Mouse (Mus musculus) macrophage (primary cell): ENCODE results near the gene Rab4a. TPM values are rescaled to one million over a fixed set of nuclear protein-coding genes. Genes with fewer than 3 reads are reported as not detected.

Experiments used
- H3K27ac ChIP-seq: fragments of 350-480 bp; formaldehyde crosslinking; 2 replicates; pipeline ENCODE4 v1.9.0; 2021
- H3K36me3 ChIP-seq: fragments of 350-480 bp; formaldehyde crosslinking; 2 replicates; pipeline ENCODE4 v1.9.0; 2021; ENCODE audit errors: inconsistent target
- H3K4me3 ChIP-seq: fragments of 350-480 bp; formaldehyde crosslinking; 2 replicates; pipeline ENCODE4 v1.9.0; 2021; ENCODE audit errors: inconsistent target
- H3K79me2 ChIP-seq: fragments of 350-480 bp; formaldehyde crosslinking; 2 replicates; pipeline ENCODE4 v1.9.0; 2021; ENCODE audit errors: inconsistent target
- WGBS: methylation state at CpG from one replicate; pipeline ENCODE4 v1.1.7; 2026; ENCODE audit warnings: inconsistent platforms; ENCODE audit not compliant: missing documents; 5-methylcytosine and 5-hydroxymethylcytosine counted together
- polyA plus RNA-seq: library from polyadenylated mRNA; stranded (reverse); fragments of 250-400 nt; gene quantifications from 3 replicates; pipeline ENCODE4 v1.2.4, GENCODE M21; 2018; ENCODE audit warnings: inconsistent platforms

Rab4a gene
- polyA plus RNA-seq, 1 experiment from 2014 or later: 5.6 TPM

- no peaks in the 10 kb centered on the region for H3K79me2 ChIP-seq
- 76% methylated on average over 16 of the region's 16 CpGs for WGBS
- H3K27ac ChIP-seq: no peak overlapping the region
- no peak overlapping the region for H3K4me3 ChIP-seq
- H3K36me3 ChIP-seq: no peaks in the 10 kb centered on the region
Observed at GRCm38 (mm10) chr8:123813173-123813891, 7.5 kb downstream of the Rab4a start.

DNA sequence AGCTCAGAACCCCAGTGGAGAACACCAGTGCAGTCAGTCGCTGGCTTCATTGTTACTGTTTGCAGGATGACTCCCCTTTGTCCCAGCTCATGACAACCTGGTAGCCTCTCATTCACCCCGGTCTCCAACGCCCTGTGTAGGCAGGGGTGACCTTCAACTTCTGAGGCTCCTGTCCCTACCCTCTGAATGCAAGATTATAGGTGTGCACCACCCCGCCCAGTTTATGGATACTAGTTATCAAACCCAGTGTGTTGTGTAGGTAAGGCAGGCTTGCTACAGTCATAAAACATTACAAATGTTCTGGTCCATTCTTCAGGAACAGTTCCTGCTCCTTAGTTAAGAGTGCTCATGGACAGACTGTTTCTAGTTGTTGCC is 8.1 kb downstream of the Rab4a start:
- no peak overlapping the region for H3K4me3 ChIP-seq
- 89% methylated on average over 4 of the region's 4 CpGs for WGBS
- H3K27ac ChIP-seq: no peak overlapping the region
- no peaks in the 10 kb centered on the region for H3K36me3 ChIP-seq
- no peaks in the 10 kb centered on the region for H3K79me2 ChIP-seq

DNA sequence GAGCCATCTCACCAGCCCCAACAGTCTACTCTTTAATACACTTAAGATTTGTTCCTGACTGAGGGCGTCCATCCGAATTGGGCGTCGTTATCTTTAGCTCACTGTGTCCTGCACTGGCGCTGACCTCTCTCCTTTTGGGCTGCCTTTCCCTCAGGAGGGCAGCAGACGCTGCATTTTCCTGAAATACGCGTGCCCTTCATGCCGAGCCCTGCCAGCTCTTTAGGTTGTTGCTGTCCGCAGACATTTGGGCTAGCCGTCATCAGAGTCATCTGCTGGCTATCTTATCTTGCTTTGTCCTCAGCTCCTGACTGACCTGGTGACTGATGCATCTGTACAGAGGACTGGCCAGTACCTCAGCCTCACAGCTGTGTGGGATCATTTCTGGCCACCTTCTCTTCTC is 9.5 kb downstream of the Rab4a start:
- no peak overlapping the region for H3K4me3 ChIP-seq
- no peaks in the 10 kb centered on the region for H3K79me2 ChIP-seq
- 97% methylated on average over 11 of the region's 11 CpGs for WGBS
- H3K36me3 ChIP-seq: no peaks in the 10 kb centered on the region
- H3K27ac ChIP-seq: no peak overlapping the region

DNA sequence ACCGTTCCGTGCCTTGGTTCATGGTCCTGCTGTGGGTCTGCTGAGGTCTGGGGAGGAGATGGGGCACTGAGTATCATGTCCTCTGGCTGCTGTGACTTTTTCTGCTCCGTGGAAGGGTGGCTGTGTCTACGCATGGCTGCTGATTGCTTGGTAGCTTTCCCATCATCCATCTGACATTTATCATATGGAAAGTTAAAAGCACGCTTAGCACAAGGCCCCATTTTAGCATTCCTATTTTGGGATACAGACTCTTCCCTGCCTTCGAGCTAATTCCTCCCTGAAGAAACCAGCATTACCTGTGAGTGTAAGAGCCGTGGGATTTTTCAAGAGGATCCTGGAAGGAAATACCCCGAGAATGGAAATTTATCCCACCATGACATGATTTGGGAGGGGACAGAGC is 11.2 kb downstream of the Rab4a start:
- no peak overlapping the region for H3K27ac ChIP-seq
- 98% methylated on average over 8 of the region's 8 CpGs for WGBS
- H3K79me2 ChIP-seq: no peaks in the 10 kb centered on the region
- H3K36me3 ChIP-seq: no peaks in the 10 kb centered on the region
- no peak overlapping the region for H3K4me3 ChIP-seq

DNA sequence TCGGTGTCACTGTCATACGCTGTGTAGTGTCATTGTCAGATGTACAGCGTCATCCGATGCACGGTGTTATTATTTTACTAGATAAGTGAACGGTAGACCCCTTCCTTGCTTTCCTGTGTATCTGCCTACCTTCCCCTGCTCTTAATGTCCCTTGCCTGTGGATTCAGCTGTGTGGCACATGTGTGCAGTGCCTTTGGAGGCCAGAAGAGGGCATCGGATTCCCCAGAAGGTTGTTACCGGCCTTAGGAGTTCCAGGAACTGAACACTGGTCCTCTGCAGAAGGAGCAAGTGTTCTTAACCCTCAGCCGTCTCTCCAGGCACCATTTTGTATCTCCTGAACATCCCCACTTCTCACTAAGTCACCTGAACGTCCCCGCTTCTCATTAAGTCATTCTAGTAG is 12.0 kb downstream of the Rab4a start:
- 92% methylated on average over 11 of the region's 11 CpGs for WGBS
- no peak overlapping the region for H3K27ac ChIP-seq
- H3K36me3 ChIP-seq: no peaks in the 10 kb centered on the region
- H3K4me3 ChIP-seq: no peak overlapping the region
- H3K79me2 ChIP-seq: no peaks in the 10 kb centered on the region

DNA sequence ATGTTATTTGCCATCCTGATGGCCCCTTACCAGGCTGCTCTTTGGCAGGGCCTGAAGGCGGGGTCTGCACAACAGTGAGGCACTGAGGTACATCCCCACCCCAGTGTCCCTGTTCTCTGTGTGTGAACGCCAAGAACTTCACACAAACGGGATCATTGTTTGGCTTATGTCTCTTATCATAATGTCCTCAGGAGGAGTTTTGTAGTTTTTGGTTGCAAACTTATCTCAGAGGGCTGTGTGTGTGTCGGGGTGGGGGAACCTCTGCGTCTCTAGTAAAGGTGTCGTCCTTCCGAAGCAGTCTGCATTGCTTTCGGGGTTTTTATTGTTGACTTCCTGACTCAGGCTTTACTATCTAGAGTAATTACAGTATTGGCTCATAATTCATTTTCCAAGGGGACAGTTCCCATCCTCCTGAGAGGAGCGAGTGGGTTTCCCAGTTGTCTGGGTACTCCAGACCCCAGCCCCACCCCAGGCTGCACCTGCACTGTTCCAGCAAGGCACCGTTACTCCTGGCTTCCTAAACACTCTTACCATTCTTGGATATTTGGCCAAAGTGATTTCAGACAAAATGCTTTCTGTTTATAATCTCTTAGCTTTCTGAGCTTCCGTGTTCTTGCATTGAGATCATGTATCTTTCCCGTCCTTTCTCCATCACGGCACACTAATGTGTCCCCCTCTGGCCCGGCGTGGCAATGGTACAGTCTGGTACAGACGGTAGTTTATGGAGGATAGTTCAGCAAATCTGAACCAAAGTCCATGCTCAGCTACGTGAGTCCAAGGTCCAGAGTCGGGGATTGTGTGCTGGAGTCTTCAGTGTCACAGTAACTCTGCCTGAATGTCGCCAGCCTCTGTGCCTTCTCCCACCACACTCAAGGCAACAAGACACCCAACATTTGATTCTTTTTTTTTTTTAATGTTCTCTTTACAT is 14.2 kb downstream of the Rab4a start:
- no peaks in the 10 kb centered on the region for H3K79me2 ChIP-seq
- 90% methylated on average over 18 of the region's 19 CpGs for WGBS
- H3K27ac ChIP-seq: no peak overlapping the region

GRCm38 (mm10) chr8:123820780-123821179 is 15.0 kb downstream of the Rab4a start:
- WGBS: 92% methylated on average over 4 of the region's 6 CpGs
- Histone ChIP-seq H3K79me2 (no peaks in the 10 kb centered on the region), H3K4me3 (no peak overlapping the region), H3K27ac (no peak overlapping the region), H3K36me3 (no peaks in the 10 kb centered on the region)

More for the DNA sequence above, 14.2 kb downstream of the Rab4a start:
- H3K36me3 ChIP-seq: no peaks in the 10 kb centered on the region
- H3K4me3 ChIP-seq: no peak overlapping the region

- 92% methylated on average over 10 of the region's 10 CpGs for WGBS
- H3K79me2 ChIP-seq: no peaks in the 10 kb centered on the region
- no peaks in the 10 kb centered on the region for H3K36me3 ChIP-seq
- H3K4me3 ChIP-seq: no peak overlapping the region
- no peak overlapping the region for H3K27ac ChIP-seq
Observed at GRCm38 (mm10) chr8:123823111-123823510, 17.3 kb downstream of the Rab4a start.

- no peak overlapping the region for H3K27ac ChIP-seq
Observed at GRCm38 (mm10) chr8:123823532-123824123, 17.8 kb downstream of the Rab4a start.

DNA sequence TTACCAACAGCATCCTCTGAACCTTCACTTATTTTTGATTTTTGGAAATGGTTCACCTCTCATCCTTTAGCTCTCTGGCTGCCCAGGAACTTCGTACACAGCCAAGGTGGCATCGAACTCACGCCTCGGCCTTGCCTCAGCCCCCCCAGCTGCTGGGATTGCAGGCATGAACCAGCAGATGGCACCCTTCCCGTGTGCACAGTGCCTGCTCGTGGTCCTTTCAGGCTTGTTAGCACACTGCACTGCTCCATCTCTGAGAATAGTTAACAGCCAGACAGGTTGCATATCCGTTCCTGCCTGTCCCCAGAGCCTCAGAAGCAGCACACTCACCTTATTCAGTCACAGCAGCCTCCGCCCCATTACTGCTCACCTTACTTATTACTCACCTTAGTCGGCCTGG is 20.2 kb downstream of the Rab4a start:
- WGBS: 82% methylated on average over 9 of the region's 9 CpGs

More at GRCm38 (mm10) chr8:123823532-123824123, 17.8 kb downstream of the Rab4a start:
- H3K79me2 ChIP-seq: no peaks in the 10 kb centered on the region
- H3K4me3 ChIP-seq: no peak overlapping the region
- H3K36me3 ChIP-seq: no peaks in the 10 kb centered on the region
- 91% methylated on average over 18 of the region's 18 CpGs for WGBS

DNA sequence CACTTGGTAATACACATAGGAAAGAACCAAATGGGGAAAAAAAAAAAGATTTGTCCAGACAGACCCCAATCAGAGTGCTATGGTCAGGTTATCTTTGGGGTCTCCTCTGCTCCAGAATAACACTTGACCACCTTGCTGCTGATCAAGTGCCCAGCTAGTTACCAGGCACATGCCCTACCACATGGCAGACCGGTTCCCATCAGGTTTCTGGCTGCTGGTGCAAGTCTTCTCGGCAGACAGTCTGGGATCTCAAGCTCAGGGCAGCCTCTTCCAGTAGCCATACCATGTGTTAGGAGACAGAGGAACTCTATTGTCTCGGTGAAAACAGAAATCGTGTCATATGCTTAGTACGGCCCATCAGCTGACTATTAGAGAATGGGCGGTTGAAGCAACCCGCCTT is 21.0 kb downstream of the Rab4a start:
- Histone ChIP-seq H3K36me3 (no peaks in the 10 kb centered on the region), H3K4me3 (no peak overlapping the region), H3K79me2 (no peaks in the 10 kb centered on the region), H3K27ac (no peak overlapping the region)
- WGBS: 98% methylated on average over 7 of the region's 7 CpGs

More for the DNA sequence above, 20.2 kb downstream of the Rab4a start:
- Histone ChIP-seq H3K4me3 (no peak overlapping the region), H3K27ac (no peak overlapping the region), H3K79me2 (no peaks in the 10 kb centered on the region), H3K36me3 (no peaks in the 10 kb centered on the region)

DNA sequence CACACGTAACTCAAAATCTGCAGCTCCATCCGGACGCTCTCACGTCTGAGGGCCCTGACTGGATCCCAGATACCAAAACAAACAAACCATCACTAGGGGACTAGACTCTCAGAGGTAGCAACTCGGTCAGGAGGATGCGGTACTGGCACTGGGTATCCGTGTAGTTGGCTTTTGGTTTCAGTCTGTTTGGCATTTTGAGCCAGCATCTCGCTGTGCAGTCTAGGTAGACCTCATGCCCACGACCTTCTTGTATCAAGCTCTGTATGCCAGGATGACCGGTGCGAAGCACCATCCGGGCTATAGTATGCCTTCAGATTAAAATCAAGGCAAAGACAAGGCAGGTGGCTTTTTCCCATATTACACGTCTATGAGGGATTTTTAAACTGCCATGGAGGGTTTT is 21.7 kb downstream of the Rab4a start:
- H3K79me2 ChIP-seq: no peaks in the 10 kb centered on the region
- WGBS: 95% methylated on average over 13 of the region's 13 CpGs
- H3K4me3 ChIP-seq: no peak overlapping the region
- no peaks in the 10 kb centered on the region for H3K36me3 ChIP-seq
- H3K27ac ChIP-seq: no peak overlapping the region

DNA sequence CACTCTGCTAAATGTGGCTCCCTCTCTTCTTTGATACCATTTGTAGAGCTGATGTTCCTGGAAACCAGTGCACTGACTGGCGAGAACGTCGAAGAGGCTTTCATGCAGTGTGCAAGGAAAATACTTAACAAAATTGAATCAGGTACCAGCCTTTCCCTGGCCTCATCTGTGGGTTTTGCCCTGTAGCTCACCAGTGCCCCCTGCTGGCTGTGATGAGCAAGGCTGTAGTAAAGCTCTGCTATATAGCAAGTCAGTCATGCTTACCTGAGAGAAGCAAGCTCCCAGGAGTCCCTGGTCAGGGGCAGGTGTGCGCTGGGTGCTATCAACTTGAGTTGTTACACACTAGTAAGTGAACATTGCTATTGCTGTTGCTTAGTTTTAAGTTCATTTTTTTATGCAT is 27.0 kb downstream of the Rab4a start:
- 100% methylated on average over 4 of the region's 4 CpGs for WGBS
- H3K79me2 ChIP-seq: no peaks in the 10 kb centered on the region
- no peak overlapping the region for H3K4me3 ChIP-seq
- no peak overlapping the region for H3K27ac ChIP-seq
- H3K36me3 ChIP-seq: no peaks in the 10 kb centered on the region

DNA sequence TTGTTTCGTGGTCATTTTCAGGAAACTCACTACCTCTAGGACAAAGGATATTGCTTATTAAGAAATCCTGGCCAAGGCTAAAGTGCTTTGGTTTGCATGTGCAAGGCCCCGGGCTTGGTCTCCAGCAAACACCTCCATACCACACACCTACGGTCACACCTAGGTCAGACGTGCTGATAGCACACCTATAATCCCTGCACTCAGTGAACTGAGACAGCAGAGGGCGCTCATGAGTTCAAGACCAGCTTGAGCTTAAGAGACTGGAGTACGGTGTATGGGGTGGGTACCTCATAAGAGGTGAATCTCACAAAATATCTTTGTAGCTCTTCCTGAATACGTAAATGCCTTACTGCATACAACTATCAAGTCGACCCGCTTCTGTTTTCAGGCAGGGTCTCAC is 29.7 kb downstream of the Rab4a start:
- no peak overlapping the region for H3K27ac ChIP-seq
- no peaks in the 10 kb centered on the region for H3K36me3 ChIP-seq
- no peaks in the 10 kb centered on the region for H3K79me2 ChIP-seq
- 70% methylated on average over 9 of the region's 9 CpGs for WGBS
- H3K4me3 ChIP-seq: no peak overlapping the region

DNA sequence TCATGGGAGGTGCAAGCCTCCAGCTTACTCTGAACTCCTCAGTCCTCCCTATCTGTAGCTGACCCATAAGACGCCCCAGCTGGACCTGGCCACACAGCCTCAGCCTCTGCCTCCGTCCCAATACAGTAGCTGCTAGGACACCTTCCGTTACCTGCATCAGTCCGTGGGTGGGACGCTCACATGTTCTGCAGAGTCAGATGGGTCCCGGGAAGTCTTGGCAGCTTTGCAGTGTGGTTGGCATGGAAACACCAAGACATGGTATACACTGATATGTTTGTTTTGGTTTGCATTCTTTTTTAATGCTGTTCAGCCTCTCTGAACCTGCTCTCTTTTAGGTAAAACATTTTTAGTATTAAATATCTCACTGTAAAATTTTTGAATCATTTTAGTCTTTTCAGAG is 30.6 kb downstream of the Rab4a start:
- 99% methylated on average over 6 of the region's 6 CpGs for WGBS
- Histone ChIP-seq H3K36me3 (no peaks in the 10 kb centered on the region), H3K27ac (no peak overlapping the region), H3K4me3 (no peak overlapping the region), H3K79me2 (no peaks in the 10 kb centered on the region)
